Mouse (Mus musculus) CH12.LX (cell line): Measurements from ENCODE around the gene Rps3. TPM values are rescaled to one million over a fixed set of nuclear protein-coding genes. Genes with fewer than 3 reads are reported as not detected.
A peak's percentile ranks its signal among the peaks of the same experiment; 100 is the strongest.

Experiments
- DNase-seq: peaks from one replicate; pipeline ENCODE4 v3.0.0-alpha.2; 2013; ENCODE audit errors: extremely low read depth
- H3K27ac ChIP-seq: 2 replicates; pipeline ENCODE4 v1.5.1; 2012; ENCODE audit warnings: low read depth, mild to moderate bottlenecking, control low read depth, moderate library complexity; ENCODE audit not compliant: insufficient read depth
- H3K27me3 ChIP-seq: replicated peaks from 2 replicates; pipeline ENCODE3; 2012; ENCODE audit warnings: inconsistent platforms
- H3K36me3 ChIP-seq, 2 experiments: replicated peaks in 1 of 2; 2 replicates each; pipeline versions ENCODE3 to v1.6.1; 2012; ENCODE audit warnings: inconsistent platforms in 1 of 2, low read length in 1 of 2, mild to moderate bottlenecking in 1 of 2, mixed read lengths in 1 of 2, moderate library complexity in 1 of 2; ENCODE audit not compliant: control insufficient read depth in 1 of 2, insufficient read depth in 1 of 2
- H3K4me1 ChIP-seq, 2 experiments: 2 replicates each; pipeline ENCODE4 v1.6.1; 2012; ENCODE audit warnings: inconsistent platforms in 1 of 2, moderate library complexity in 1 of 2; ENCODE audit not compliant: insufficient read depth in 2 of 2, control insufficient read depth in 1 of 2
- H3K4me2 ChIP-seq: 2 replicates; pipeline ENCODE4 v1.6.1; 2012; ENCODE audit warnings: low read depth, mild to moderate bottlenecking, control low read depth; ENCODE audit not compliant: poor library complexity, insufficient read depth, severe bottlenecking
- H3K4me3 ChIP-seq, 3 experiments: fragments of 150-350 bp in 1 of 3; sonication (generic) in 1 of 3; replicated peaks in 1 of 3; 2 replicates each; pipeline versions ENCODE3 to v1.5.1; 2011 to 2012; ENCODE audit warnings: low read depth in 2 of 3, low read length in 2 of 3, mild to moderate bottlenecking in 2 of 3, moderate library complexity in 2 of 3, control low read depth in 1 of 3, improper control_type of control experiment in 1 of 3, inconsistent platforms in 1 of 3, mixed read lengths in 1 of 3; ENCODE audit not compliant: poor library complexity in 1 of 3
- H3K79me2 ChIP-seq: replicated peaks from 2 replicates; pipeline ENCODE4 v1.6.1; 2012; ENCODE audit warnings: mild to moderate bottlenecking, moderate library complexity; ENCODE audit not compliant: control insufficient read depth, poor library complexity, insufficient read depth, severe bottlenecking; ENCODE audit errors: extremely low read depth
- H3K9ac ChIP-seq: 2 replicates; pipeline ENCODE4 v1.6.1; 2012; ENCODE audit warnings: low read depth, mild to moderate bottlenecking, control low read depth, moderate library complexity; ENCODE audit not compliant: insufficient read depth
- H3K9me3 ChIP-seq: replicated peaks from 2 replicates; pipeline ENCODE3; 2012; ENCODE audit warnings: low read length, inconsistent platforms, mixed read lengths
- BHLHE40 ChIP-seq: IDR thresholded peaks from 2 replicates; pipeline ENCODE4 v1.6.1; 2011; ENCODE audit warnings: mild to moderate bottlenecking, low read depth, low read length, improper control_type of control experiment
- CHD2 ChIP-seq: IDR thresholded peaks from 2 replicates; pipeline ENCODE4 v1.6.1; 2011; ENCODE audit warnings: low read length, improper control_type of control experiment
- E2F4 ChIP-seq: IDR thresholded peaks from 2 replicates; pipeline ENCODE4 v1.6.1; 2011; ENCODE audit warnings: low read depth, low read length, improper control_type of control experiment; ENCODE audit not compliant: insufficient replicate concordance
- ELF1 ChIP-seq: IDR thresholded peaks from 2 replicates; pipeline ENCODE4 v1.6.1; 2014; ENCODE audit warnings: low read depth, mild to moderate bottlenecking, inconsistent platforms, low read length, improper control_type of control experiment
- ETS1 ChIP-seq: conservative IDR thresholded peaks from 2 replicates; pipeline ENCODE4 v1.6.1; 2012; ENCODE audit warnings: low read depth, mild to moderate bottlenecking, inconsistent platforms, low read length, improper control_type of control experiment, moderate library complexity
- GABPA ChIP-seq: IDR thresholded peaks from 2 replicates; pipeline ENCODE4 v1.6.1; 2012; ENCODE audit warnings: low read depth, low read length, improper control_type of control experiment, inconsistent platforms; ENCODE audit not compliant: insufficient replicate concordance
- HCFC1 ChIP-seq: IDR thresholded peaks from 2 replicates; pipeline ENCODE4 v1.6.1; 2012; ENCODE audit warnings: low read depth, mild to moderate bottlenecking, inconsistent platforms, low read length, improper control_type of control experiment
- IRF4 ChIP-seq: IDR thresholded peaks from 2 replicates; pipeline ENCODE4 v1.6.1; 2014; ENCODE audit warnings: low read depth, mild to moderate bottlenecking, inconsistent platforms, low read length, improper control_type of control experiment
- KAT2A ChIP-seq: IDR thresholded peaks from 2 replicates; pipeline ENCODE4 v1.6.1; 2012; ENCODE audit warnings: low read length, improper control_type of control experiment, inconsistent platforms; ENCODE audit not compliant: insufficient replicate concordance
- MAFK ChIP-seq: IDR thresholded peaks from 2 replicates; pipeline ENCODE4 v1.6.1; 2011; ENCODE audit warnings: low read length, improper control_type of control experiment; ENCODE audit not compliant: insufficient replicate concordance
- MAX ChIP-seq: IDR thresholded peaks from 2 replicates; pipeline ENCODE4 v1.6.1; 2011; ENCODE audit warnings: low read length, improper control_type of control experiment
- MAZ ChIP-seq: IDR thresholded peaks from 2 replicates; pipeline ENCODE4 v1.6.1; 2012; ENCODE audit warnings: low read depth, mild to moderate bottlenecking, inconsistent platforms, low read length, improper control_type of control experiment, moderate library complexity
- MXI1 ChIP-seq: IDR thresholded peaks from 2 replicates; pipeline ENCODE4 v1.6.1; 2011; ENCODE audit warnings: mild to moderate bottlenecking, low read depth, low read length, improper control_type of control experiment
- MYC ChIP-seq: IDR thresholded peaks from 2 replicates; pipeline ENCODE4 v1.6.1; 2011; ENCODE audit warnings: low read depth, mild to moderate bottlenecking, improper control_type of control experiment, low read length
- NELFE ChIP-seq: IDR thresholded peaks from 2 replicates; pipeline ENCODE4 v1.6.1; 2011; ENCODE audit warnings: low read depth, low read length, improper control_type of control experiment
- NRF1 ChIP-seq: IDR thresholded peaks from 2 replicates; pipeline ENCODE4 v1.6.1; 2014; ENCODE audit warnings: low read depth, mild to moderate bottlenecking, inconsistent platforms, low read length, improper control_type of control experiment, moderate library complexity
- POLR2A ChIP-seq: IDR thresholded peaks from 2 replicates; pipeline ENCODE4 v1.6.1; 2011; ENCODE audit warnings: low read depth, mild to moderate bottlenecking, improper control_type of control experiment, low read length
- POLR2AphosphoS2 ChIP-seq: IDR thresholded peaks from 2 replicates; pipeline ENCODE4 v1.6.1; 2011; ENCODE audit warnings: low read depth, low read length, improper control_type of control experiment
- RCOR1 ChIP-seq: conservative IDR thresholded peaks from 2 replicates; pipeline ENCODE4 v1.6.1; 2012; ENCODE audit warnings: low read depth, mild to moderate bottlenecking, inconsistent platforms, low read length, improper control_type of control experiment
- SIN3A ChIP-seq: IDR thresholded peaks from 2 replicates; pipeline ENCODE4 v1.6.1; 2012; ENCODE audit warnings: low read length, improper control_type of control experiment, inconsistent platforms
- TBP ChIP-seq: conservative IDR thresholded peaks from 2 replicates; pipeline ENCODE4 v1.6.1; 2011; ENCODE audit warnings: low read depth, low read length, improper control_type of control experiment
- TCF12 ChIP-seq: IDR thresholded peaks from 2 replicates; pipeline ENCODE4 v1.6.1; 2014; ENCODE audit warnings: low read depth, mild to moderate bottlenecking, inconsistent platforms, low read length, improper control_type of control experiment
- USF1 ChIP-seq: IDR thresholded peaks from 2 replicates; pipeline ENCODE4 v1.6.1; 2014; ENCODE audit warnings: low read depth, mild to moderate bottlenecking, inconsistent platforms, low read length, improper control_type of control experiment
- ZKSCAN1 ChIP-seq: IDR thresholded peaks from 2 replicates; pipeline ENCODE4 v1.6.1; 2012; ENCODE audit warnings: low read depth, inconsistent platforms, low read length, improper control_type of control experiment, borderline replicate concordance
- ZMIZ1 ChIP-seq: IDR thresholded peaks from 2 replicates; pipeline ENCODE4 v1.6.1; 2012; ENCODE audit warnings: low read depth, mild to moderate bottlenecking, inconsistent platforms, low read length, improper control_type of control experiment
- dilution Hi-C: fragments of 300-500 bp; cut with MboI; formaldehyde crosslinking; loops from 2 replicates; pipeline ENCODE4 v1.14.3; 2020; ENCODE audit warnings: low sequenced_read_pairs; ENCODE audit not compliant: extremely low pct_unique_long_range_greater_than_20kb, extremely low pct_ligation_motif_present
- in situ Hi-C: fragments of 300-500 bp; cut with MboI; formaldehyde crosslinking; loops from 3 replicates; pipeline ENCODE4 v1.14.3; 2019; ENCODE audit warnings: low sequenced_read_pairs, low pct_ligation_motif_present, low pct_unique_long_range_greater_than_20kb, mixed read lengths
- polyA plus RNA-seq: library from polyadenylated mRNA; unstranded; fragments of >175 nt; gene quantifications from 2 replicates; pipeline ENCODE4 v1.2.1, GENCODE M21; 2012; ENCODE audit warnings: low read depth; ENCODE audit not compliant: insufficient read length
- total RNA-seq, 2 experiments: library from RNA; depleted of rRNA; stranded (reverse); fragments of 300-350 nt in 1 of 2; fragments of >200 nt in 1 of 2; gene quantifications; 2 replicates each; pipeline ENCODE4 v1.2.3; 2012 to 2014

Rps3 gene
- total RNA-seq (2012; rRNA removed) (2,320 and 2,484 TPM in 2 replicates), total RNA-seq (2014; rRNA removed) (3,699 and 3,874 TPM in 2 replicates), polyA plus RNA-seq (1,738 and 1,898 TPM in 2 replicates)

DNA sequence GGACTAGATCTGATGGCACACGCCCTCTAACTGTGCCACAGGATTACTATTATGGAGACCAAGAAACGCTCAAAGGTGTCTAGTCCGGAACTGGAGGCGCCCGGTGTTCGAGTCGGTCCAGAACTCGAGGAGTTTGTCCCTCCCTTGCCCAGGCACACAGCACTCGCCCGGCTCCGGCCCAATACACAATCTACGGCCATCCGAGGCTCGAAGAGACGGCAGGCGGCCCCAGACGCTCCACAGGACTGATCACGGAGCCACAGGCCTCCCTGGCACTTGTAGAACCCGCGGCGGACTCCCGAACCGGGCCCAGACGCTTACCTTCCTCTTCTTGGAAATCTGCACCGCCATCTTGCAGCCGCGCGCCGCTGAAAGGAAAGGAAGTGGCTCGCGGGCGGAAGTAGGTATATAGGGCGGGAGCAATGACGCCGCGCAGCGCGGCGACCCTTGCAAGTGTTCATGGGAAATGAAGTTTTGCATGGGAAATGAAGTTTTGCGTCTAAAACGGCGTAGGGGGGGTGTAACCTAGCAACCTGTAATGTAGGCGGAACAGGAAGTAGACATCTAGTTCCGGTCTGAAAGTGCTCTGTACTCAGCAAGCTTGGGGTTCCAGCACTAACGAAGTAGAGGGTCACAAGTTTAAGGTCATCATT lies at the start of gene Rps3:
Gene Rps3 (minus strand): TSS at position 468 of the 653 bp plus-strand sequence.
- peak; percentile 98 for DNase-seq
- peak within 1 kb of the TSS; percentile 52 for H3K27ac ChIP-seq
- TF ChIP-seq IRF4 (peak; percentile 80), NRF1 (peak; percentile 69), MAFK (0 out of 2 replicates have a peak, but pooled peaks have one; percentile 16), NELFE (peak; percentile 99), E2F4 (peak; percentile 86; the same call in 1 of the 2 replicates), MAX (peak; percentile 77; the same call in 1 of the 2 replicates), ZKSCAN1 (no peak), POLR2A (peak; percentile 98), MXI1 (peak; percentile 81), MYC (peak; percentile 88), USF1 (no peak), HCFC1 (peak; percentile 99), ETS1 (no peak), BHLHE40 (no peak), SIN3A (peak; percentile 96), TCF12 (peak; percentile 99), ZMIZ1 (peak; percentile 96), TBP (peak; percentile 98), CHD2 (0 out of 2 replicates have a peak, but pooled peaks have one; percentile 28), GABPA (peak; percentile 71; the same call in 1 of the 2 replicates), KAT2A (peak; percentile 98), ELF1 (peak; percentile 99), POLR2AphosphoS2 (peak; percentile 93; the same call in 1 of the 2 replicates), MAZ (no peak), RCOR1 (no peak)
- TF ChIP-seq, all 38 proteins: peak for 19
- H3K36me3 ChIP-seq: peaks cover 40 to 45% of the 10 kb centered on the region in 2 experiments
- H3K9me3 ChIP-seq: no peaks in the 10 kb centered on the region
- peaks cover 6% of the 10 kb centered on the region for H3K27me3 ChIP-seq
- peaks cover 50% of the 10 kb centered on the region for H3K79me2 ChIP-seq
- peak within 1 kb of the TSS; percentile 99 for H3K9ac ChIP-seq
- H3K4me2 ChIP-seq: peak within 1 kb of the TSS; percentile 68
- H3K4me3 ChIP-seq: peak within 1 kb of the TSS; percentile 88 to 99 (median 93)
- in situ Hi-C loops (no loop called here), dilution Hi-C loops (no loop called here)
- peaks cover 19 to 40% of the 10 kb centered on the region in 2 experiments for H3K4me1 ChIP-seq
